Mouse (Mus musculus): ENCODE measurements at regions not wholly inside any gene's neighbourhood (a gene's known extent, or its start where the extent isn't known, plus 50 kb on each side); places are given as distances from the start of the nearest gene placed in this dataset.

DNA sequence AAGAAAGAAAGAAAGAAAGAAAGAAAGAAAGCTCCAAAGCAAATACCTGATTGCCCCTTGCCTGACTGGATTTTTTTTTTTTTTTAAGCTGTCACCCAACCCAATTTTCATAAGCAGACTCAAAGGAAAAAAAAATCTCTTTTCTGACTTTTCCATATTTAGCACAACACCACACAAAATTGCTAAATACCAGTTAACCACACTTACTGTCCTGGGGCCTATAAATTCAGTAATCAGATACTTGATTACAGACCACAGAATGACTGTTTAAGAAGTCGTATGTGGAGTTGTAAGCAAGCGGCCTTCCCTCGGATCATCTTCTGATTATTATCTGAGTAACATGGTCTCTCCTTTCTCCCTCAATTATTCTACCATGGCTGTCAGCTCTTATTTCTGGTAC lies 263.3 kb upstream of the Gm15217 start:
- no peak for DNase-seq

DNA sequence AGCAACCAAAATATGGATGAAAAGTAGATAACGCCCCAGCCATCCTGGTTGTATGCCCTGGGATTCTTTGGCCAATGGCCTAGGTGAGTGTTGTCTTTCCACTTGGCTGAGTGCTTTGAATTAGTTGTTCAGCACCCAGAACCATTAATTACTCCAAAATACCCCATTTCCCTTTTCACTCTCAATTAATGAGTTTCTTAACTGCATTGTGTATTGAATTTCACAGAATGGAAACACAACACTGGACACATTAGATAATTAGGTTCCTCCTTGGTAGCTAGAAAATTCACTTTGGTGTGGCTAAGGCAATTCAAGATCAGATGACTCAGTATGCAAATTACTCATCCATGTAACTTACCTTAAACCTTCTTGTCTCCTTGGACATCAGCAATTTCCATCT lies 252.7 kb upstream of the Gm15217 start:
- no peak for DNase-seq

DNA sequence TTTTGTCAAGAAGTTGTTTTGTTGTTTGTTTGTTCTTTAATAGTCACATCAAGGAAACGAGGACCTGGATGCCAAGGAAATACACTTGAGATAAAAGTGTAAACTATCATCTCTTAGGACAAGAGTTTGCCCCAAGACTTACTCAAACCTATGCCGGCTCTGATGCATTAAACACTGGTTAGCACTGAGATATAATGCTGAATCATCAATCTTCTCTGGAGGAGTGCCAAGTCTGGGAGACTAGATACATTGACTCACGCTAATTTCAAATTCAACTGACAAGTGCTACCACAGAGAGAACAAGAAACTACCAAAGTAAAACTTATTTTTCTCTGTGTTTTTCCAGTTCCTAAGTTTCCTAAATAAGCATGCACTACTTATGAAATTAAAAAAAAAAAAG lies 249.5 kb upstream of the Gm15217 start:
- no peak for DNase-seq

DNA sequence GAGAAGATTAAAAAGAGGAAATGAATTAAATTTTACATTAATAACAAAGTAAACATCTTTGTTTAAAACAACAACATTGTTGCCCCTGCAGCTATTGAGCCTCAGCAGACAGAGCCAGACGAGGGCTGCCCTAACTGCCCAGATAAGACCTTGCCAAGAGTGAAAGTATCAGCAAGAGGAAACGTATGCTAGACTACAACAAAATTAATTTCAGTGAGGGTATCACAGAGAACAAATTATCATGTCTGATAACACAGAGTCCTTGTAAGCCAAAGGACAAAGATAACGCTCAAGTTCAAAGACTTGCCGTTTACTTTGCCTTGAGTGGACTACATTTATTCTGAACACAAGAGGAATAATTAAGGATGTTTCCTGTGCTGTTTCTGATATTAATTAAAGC lies 235.0 kb upstream of the Gm15217 start:
- no peak for DNase-seq

DNA sequence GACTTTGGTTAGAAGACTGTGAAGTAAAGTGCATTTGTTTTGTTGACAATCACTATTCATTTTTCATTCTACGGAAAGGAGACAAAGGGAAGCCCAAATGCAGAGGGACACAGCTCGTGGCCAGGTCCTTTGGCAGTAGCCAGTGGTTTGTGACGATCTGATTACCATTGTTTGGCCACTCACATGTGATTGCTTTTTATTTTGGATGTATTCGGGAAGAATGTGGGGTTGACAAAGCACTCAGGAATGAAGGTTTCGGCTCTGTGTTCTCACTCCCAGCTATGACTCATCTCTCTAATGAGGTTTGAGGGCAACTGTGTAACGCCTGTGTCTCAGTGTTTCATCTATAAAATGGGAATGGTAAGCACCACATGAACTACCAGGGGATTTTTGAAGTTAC lies 234.5 kb upstream of the Gm15217 start:
- peak; percentile 5 for DNase-seq

DNA sequence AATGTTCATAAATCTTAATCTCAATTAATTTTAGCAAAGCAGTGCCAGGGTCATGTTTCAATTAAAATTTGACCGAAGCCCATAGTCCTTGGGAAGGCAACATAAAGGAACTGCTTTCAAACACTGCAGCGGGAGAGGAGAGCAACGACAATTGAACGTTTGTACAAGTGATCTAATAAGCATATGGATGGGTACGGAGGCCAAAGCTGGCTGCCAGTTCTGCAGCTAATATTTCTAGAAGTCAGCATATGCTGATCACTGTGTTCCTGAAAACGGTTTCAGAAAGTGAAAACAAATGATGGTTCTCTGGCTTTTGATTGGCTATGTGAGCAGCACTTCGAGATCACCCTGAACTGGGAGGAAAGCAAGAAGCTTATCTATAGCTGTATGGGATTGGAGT lies 233.6 kb upstream of the Gm15217 start:
- DNase-seq, result no peak

DNA sequence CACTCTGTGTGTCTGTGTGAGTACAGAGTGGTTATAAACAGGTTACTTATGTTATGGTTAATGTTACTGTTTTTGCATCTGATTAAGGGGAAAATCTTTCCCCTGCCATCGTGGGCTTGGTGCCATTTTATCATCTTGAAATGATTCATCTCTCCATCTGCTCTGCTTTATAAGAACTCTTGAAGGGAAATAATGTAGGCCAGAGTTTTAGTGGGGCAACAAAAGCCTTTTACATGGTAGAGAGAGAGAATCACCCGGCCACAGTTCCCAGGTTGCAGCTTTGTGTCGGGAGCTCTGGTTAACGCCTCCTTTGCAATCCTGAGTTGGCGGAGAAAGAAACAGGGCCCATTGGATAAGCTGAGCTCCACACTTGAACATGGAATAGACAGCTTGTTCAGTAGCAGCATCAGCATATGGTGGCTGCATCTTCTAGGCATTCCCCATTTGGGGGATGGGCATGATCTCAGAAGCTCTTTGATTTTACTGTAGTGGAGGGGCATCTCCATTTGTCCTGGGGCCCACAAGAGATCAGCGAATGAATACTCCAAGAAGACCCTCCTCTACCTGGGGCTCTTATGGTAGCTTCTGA lies 230.0 kb upstream of the Gm15217 start:
- DNase-seq, result no peak

DNA sequence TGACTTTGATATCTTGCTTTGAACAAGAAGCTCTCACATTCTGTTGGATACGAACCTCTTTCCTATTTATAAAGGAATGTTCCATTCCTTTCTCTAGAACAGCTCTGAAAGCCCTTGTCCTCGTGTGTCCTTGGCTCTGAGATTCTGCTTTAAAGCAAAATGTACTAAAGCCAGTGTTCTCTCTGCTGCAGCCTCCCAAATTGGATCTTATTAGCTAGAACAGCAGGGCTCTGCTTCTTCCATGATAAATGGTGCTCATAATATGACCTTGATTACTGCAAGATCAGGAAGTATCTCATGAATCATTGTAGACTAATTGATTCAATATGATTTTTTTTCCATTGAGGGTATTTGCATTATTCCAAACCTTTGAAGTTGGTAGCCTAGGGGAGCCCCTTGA lies 220.5 kb upstream of the Gm15217 start:
- DNase-seq, result no peak

DNA sequence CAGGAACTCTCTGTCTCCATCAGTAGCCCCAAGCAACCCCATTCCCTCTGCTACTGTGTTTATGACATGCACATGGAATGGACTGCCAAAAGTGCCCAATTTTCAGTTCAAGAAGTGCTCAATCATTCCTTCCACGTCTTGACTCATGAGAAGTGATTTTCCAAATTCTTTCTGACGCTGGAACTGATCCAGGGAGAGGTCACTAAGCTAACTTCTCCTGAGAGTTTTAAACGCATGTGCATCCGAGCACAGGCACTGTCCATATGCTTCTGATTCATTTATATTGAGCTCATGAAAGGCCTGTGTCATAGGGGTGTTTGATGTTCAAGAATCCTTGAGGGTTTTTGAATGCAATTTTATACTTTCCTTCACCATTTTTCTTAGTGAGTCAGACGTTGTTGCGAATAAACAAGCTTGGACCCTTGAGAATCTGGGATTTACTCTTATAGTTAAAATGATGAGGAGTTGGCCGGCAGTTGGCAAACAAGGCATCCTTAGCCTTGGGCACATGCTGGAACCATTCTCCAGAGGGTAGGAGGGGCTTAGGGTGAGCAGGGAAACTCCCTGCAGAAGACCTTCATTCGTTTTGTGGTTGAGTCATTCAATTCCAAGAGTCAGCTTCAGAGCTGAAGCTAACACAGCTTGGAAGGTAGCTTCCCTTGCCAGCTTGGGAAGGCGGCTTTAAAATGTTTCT lies 206.9 kb upstream of the Gm15217 start:
- no peak for DNase-seq

DNA sequence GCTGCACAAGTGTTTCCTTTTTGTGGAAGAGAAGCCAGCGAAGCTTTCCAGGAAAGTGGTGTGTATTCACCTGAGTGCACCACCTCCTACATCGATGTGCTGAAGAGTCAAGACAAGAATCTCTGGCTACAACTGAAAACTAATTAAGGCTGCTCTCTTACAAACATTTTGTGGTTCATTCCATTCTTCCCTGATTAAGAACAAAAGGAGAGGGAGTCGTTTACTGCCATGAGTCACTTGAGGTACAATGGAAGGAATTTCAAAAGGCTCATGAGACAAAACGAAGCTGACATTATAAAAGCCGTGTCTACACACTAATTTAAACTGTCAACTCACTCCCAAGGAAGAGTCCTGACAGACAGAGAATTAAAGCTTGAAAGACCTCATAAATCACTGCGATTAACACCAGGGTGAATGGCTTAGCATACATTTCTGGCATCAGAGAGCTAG lies 206.3 kb upstream of the Gm15217 start:
- DNase-seq, result no peak

DNA sequence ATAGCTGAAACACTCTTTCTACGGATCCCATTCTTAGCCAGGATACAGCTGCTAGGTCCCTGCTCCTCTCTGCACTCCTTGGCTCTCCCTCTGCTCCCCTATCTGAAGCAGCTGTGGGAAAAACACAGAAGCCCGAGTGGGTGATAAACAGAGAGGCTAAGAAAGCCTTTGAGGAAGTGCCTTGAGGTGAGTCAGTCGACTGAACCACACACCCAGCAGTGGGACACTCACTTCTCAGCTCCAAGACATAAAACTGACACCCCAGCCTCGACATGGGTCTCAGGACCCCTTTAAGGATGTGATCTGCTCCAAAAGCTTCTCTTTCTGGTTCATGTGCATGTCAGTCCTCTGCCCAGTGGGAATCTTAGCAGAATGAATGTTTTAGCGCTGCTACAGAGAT lies 204.8 kb upstream of the Gm15217 start:
- DNase-seq, result no peak

DNA sequence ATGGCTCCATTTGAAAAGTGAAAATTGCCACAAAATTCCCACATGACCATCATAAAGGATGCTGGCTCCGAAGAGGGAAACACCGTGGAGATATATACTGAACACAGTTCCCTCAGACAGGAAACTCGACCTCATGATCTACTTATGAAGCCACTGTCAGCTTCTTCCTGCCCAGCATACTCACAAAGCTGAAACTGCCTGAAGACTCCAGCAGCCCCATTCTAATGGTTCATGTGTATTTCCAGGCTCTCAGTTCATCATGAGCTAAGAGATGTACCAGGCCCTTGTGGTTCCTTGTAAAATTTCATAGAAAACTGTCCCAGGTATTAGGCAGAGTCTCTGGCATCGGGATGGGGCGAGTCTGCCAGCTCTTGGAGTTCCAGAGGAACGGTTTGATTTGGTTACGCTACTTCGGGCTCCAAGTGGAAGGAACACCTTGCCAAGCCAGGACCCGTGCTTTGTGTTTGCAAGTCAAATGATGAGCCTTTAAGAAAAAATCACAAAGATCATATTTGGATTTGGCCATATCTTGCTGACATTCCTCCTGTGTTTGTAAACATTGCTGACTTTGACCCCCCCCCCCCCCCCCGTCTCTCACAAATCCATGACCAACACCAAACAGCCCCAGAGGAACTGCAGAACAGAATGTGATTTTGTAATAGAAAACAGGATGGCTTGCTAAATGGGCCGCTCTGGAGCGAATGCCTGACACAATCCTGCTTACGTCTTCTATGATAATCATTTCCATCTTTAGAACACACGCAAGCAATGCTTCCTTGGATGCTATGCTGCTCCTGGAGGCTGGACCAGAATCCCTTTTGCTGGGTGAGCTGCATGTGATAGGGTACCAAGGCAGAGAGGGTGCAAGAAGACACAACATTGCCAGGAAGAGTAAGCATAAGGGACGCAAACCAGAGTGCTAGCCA lies 203.7 kb upstream of the Gm15217 start:
- DNase-seq, result no peak

DNA sequence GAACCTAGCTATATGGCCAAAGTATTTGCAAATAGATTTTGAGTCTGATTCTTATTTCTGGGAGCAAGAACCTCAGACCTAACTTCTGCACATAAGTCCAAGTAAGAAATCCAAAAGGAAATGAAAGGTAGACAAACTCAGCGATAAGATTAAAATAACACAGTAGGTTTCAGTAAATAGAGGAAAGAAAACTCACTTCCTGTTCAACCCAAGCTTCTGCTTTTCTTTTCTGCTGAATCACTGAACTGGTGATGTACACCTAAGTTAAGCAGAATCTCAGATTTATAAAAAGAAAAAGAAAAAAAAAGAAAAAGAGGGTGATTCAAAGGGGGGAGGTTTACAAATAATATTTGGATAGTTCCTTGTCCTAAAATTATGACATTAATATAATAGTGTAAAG lies 200.2 kb upstream of the Gm15217 start:
- DNase-seq, result no peak

DNA sequence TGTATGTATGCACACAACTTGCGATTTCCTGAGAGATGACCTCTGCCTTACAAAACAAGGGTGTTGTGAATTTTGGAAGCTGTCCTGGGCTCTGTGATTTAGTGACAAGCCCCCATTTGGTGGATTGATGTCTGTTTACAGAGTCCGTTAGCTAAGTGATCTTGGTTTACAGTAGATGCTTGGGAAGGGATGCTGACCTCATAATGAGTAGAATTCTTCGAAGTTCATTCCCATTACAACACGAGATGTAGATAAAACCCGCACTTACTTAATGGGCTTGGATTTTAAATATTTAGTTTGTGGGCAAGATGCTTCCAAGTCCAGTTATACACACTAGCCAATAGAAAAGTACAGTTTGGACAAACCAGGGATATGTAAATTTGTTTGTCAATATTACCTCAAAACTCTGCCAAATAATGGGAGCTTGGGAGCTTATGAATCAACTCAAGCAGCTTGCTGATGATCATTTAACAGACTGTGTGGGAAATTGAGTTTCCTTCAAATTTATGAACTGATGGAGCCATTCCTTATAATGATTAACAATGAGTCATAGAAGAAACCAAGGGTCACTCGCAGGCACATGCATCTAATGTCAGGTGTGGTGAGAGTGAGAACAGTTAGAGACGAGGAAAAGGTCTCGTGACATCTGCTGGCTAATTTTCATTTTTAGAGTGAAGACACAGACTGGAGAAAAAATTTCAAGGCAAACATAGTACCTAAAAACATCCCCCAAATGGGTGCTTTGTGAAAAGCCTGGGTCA lies 187.4 kb upstream of the Gm15217 start:
- no peak for DNase-seq

DNA sequence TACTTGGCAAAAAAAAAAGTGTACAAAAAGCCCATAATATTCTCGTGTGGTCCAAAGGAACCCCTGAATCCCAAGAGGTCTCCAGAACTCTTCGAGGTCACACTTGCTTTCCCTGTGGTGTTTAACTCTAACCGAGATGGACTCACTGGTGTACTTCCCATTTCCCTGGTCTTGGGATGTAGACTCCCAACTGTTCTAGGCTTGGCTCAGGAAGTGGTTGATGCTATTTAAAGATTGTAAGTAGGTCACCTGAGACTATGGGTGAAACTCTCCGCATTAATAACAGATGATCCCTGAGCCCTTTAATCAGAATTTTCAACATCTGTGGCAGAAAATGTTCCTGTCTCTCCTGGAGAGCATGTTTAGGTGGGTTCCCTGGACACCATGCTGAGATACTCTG lies 185.6 kb upstream of the Gm15217 start:
- no peak for DNase-seq

DNA sequence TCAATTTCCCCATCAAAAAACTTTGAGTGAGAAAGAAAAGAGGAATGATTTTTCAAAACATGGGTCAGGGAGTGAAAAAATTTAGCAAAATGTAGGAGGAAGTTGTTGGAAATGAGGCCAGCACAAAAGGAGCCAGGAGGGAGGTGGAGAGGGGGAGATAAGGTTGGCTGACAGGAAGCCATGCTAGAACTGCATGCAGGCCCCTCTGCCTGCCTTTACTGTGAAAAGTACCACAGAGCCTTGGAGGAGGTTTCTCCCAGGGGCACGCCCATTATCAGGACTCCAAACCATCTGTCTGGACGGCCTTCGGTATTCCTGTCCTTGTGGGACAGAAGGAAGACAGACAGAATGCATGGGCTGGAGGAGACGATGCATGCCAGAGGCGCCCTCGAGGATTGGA lies 183.3 kb upstream of the Gm15217 start:
- no peak for DNase-seq

DNA sequence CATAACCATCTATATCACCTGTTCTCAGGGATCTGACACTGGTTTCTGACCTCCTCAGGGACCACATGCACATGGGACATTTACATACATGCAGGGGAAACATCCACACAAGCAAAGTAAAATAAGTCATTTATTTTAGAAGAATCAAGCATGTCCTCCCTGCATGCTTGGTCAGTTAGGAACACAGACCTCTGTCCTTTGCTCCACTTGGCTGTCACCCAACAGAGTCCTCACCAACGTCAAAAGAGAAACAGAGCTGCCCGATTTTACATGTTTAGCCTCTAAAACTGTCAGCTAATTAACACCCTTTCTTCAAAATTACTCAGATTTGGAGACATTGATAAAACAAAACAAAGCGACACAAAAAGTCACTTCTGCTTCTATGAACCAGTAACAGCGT lies 176.4 kb upstream of the Gm15217 start:
- peak; percentile 68 for DNase-seq

DNA sequence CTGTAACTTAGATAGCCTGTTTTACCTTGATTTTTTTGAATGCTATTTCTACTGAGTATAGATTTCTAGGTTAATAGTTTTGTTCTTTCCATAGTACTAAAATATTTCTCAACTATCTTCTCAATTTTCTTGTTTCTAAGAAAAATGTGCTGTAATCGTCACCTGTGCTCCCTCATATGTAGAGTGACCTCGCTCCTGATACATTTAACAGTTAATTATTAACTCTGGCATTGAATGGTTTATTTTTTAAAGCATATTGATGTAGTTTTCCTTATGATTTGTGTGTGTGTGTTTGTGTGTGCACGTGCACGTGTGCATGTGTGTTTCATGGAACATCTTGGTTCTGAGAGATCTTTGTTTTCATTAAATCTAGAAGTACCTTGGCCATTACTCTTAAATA lies 158.7 kb upstream of the Gm15217 start:
- DNase-seq, result no peak

DNA sequence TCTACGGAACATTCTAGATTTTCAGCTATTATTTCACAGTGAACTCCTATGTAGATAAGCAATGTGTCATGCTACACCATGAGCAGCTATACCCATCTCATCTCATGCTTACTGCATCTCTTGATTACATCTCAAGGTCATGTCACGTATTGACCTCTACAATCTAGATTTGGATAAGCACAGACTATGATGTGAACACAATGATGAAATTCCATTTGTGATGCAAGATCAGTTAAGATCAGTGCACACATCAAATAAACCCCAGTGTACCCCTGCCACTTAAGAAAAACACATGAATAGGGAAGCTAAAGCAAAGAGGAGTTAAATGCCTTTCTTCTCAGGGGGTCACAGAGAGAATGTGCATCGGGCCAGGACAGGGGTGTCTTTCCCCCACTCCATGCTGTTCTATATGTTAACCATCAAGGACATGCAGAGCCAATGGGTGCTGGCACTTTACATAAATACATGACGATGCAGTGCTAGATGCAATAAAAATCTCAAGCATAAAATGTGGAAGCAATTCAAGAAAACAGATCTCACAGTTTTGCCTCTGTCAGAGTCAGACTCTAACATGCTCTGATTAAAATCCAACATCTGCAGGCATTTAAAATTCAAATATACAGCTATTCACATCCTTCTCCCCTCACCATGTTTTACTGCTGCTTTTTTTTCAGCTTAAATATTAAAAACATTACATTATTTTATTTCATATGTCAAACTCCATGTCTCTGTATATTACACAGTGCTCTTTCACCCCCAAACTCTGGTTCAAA lies 157.1 kb upstream of the Gm15217 start:
- no peak for DNase-seq

DNA sequence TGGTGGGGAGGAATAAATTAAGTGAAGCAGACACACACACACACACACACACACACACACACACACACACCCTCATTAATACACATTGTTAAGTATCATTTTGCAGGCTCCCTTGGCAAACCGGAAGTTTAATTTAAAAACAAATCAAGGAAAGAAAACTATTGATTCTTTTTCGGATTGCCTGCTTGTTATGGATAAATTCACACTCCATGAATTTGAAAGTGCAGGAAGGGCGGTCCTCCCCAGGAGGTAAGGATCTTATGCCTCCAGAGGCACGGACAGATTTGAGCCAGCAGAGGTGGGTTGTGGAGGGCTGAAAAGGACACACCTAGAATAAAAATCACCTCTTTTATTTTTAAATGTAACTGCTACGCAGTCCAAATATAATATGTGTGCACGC lies 156.2 kb upstream of the Gm15217 start:
- DNase-seq, result no peak

DNA sequence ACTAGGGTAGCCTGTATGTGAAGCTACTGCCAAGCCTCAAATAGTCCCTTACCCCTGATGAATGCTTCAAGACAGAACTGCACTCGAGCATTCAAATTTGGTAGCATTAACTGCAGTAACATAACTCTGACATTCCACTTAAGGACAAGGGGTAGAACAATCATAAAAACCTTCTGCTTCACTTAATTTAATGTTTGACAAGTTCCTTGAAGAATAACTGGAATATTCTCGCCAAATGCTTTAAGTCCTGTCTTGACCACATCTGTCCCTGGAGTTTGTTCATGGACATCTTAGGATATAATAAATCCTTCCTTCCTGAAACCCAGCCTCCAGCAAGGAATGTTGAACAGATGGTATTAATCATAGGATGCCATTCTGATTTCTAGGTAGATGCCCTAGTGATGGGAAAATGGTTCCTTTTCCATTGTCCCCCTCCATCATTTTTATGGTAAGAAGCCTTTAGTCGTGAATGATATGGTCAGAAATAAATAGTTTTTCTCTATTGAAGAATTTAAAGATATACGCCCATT lies 154.7 kb upstream of the Gm15217 start:
- no peak for DNase-seq
